Mouse (Mus musculus) heart, adult 8-10 months (tissue): ENCODE measurements around the gene Kdm4b. TPM values are rescaled to one million over a fixed set of nuclear protein-coding genes. Genes with fewer than 3 reads are reported as not detected.

Source experiments
- DNase-seq: peaks from one replicate; pipeline ENCODE4 v3.0.0; 2022; ENCODE audit warnings: low spot score
- total RNA-seq, 4 experiments: library from RNA; stranded (reverse); gene quantifications; 2 replicates each; pipeline ENCODE4 v1.2.4; 2022

Gene Kdm4b
- total RNA-seq, 4 experiments from 2014 or later, result 29.0 to 34.4 (median 32.4) TPM

DNA sequence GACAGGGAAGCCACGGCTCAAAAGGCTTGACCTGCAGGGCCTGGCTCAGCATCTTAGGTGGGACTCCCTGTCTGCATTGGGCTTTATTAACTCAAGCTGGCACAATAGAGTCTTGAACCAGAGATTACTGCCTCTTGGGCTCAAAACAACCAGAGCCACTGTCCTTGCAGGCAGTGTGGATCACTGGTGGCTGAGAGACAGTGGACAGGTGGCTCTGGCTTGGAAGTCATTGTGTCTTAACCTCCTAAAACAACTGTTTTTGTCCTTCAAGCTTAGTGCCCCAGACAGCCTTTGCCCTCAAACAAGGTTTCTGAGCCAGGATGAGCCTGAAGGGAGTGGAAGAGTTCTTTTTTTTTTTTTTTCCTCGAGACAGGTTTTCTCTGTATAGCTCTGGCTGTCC, 19.5 kb downstream of the Kdm4b start:
- DNase-seq, result no peak

DNA sequence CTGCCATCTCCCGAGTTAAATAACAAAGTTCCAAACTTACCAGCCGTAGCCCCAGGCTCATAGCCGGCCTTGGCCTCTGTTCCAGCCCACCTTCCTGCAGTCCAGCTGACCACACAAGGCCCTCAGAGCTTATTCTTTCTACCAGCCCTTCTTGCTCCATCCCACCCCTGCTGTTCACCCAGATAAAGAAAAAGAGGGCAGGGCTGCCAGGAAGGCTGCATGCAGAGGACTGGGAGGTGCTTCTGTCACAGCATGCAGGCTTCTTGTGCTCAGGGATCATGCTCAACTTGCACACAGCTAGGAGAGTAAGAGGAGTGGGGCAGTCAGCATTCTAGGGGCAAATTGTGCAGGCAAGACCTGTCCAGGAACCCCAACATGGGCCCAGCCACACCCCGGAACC, 22.3 kb downstream of the Kdm4b start:
- DNase-seq, result no peak

DNA sequence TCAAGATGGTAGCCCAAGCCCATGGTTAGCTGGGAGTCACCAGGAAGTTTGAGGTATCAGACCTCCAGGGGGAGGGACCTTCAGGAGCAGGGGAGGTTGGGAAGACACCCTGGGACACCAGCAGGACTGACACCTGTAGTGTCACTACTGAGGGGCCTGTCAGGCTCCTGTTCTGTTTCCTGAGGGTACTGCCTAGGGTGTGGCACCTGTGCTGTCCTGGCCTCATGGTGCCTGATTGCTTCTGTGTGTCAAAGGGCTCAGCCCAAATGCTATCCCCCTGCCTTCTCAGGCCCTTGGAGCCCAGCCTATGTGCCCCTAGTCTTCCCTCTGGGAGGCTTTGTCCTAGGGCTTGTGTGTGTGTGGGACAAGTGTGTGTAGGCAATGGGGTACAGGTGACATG, 22.7 kb downstream of the Kdm4b start:
- DNase-seq, result no peak

DNA sequence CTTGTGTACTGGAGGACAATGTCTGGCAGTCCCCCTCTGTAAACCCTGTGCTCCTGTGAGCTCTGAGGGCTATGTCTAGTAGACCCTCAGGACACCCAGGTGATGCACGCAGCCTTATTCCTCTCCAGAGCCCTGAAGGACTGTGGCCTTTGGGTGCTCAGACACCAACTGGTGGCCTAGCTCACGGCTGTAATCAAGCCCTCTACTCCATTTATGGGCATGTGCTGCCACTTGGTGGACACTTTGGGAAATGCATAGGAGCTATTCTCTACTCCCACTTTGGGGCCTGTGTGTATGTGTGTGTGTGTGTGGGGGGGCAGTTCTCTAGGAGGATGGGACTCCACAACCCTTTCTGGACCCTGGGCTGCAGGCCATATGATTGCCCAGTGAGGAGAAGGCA, 24.8 kb downstream of the Kdm4b start:
- DNase-seq, result peak; percentile 80

DNA sequence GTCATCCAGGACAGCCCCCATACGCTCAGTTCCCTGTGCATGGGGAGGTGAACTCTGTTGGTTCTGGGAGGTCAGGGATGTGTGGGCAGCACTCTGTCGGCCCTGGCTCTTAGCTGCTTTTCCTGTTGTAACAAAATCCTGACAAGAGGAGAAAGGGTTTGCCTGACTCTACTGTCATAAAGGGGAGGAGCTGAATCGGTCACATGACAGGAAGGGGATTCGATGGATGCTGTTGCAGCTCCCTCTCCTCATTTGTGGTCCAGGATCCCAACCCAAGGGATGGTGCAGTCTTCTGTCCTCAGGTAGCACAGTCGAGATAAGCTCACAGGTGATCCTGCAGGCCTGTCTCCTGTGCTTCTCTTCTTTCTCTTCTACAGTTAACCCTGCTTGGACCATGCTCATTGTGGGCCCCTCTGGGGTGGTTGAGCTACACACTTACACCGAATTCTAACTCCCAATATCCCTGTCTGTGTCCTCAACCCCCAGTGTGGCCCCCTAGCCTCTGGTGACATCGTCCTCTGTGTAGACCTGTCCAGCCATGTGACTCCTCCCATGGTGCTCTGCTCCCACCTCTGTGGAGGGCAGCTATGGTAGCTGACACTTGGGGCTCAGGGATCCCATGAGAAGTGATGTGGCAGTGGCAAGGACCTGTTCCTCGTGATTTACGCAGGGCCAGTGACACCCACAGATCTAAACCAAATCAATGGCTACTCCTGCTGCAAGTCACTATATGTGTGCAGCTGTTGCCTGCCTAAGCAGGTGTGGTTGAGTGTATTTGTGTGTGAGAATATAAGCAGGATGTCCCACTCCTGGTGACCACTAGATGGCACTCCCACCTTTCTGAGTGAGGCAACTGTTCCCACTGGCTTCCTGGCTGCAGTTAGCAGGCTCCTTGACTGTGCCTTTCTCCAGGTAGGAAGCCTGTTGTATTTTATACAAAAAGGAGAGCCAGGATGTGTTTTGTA, 31.3 kb downstream of the Kdm4b start:
- peak; percentile 65 for DNase-seq

DNA sequence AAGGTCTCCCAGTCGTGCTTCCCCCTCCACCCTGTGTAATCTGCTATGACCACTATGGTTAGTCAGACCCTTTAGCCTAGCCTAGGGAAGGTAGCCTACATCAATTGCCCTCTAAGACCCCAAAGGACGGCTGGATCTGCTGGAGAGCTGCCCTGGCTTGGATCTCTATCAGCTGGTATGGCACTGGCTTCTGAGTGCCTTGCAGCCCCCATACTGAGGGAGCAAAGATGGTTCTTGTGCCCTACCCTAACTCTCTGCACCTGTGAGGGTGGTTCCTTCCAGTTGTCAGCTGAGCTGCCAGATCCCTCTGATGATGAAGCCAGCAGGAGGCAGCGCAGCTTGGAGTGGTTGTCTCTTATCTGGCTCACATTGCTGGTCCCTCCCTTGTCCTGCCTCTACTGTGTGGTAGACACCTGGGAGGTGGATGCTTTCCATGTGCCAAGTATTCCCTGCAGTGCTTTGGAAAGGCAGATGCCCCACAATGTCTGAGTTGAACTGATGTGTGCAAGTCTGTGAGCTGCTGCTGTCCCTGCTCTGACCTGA, 33.4 kb downstream of the Kdm4b start:
- DNase-seq, result no peak

DNA sequence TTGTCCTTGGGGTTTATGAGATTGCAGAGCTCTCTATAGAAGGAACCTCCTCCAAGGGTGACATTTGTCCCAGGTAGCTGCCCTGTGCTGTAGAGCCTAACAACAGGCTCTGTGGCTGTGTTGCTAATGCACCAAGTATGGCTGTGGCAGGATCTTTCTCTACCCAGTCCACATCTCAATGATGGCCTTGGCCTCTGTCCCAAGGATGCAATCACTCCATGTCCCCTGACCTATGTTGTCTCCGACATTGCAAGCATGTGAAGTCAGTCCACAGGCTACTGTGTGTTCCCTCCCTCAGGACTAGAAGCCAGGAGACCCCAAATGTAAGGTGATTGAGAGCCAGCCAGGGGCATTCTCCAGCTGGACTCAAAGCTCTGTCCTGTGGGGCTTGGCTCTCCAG, 34.0 kb downstream of the Kdm4b start:
- no peak for DNase-seq

DNA sequence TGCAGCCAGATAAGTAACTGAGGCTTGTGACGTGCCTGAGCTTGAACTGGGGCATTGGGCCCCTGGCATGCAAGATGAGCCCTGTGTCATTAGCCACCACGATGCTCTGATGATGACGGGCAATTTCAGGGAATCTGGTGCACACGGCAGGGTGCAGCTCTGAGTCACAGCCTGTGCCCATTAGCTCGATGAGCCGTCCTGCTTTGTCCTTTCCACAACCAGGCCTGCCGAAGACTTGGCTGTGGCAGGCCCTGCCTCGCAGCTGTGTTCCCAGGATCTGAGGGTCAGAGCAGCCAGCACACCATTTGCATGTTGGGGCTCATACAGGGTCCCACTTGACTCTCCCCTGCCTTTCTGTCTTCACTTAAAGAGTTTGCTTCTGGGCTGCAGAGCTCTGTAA, 34.6 kb downstream of the Kdm4b start:
- no peak for DNase-seq

DNA sequence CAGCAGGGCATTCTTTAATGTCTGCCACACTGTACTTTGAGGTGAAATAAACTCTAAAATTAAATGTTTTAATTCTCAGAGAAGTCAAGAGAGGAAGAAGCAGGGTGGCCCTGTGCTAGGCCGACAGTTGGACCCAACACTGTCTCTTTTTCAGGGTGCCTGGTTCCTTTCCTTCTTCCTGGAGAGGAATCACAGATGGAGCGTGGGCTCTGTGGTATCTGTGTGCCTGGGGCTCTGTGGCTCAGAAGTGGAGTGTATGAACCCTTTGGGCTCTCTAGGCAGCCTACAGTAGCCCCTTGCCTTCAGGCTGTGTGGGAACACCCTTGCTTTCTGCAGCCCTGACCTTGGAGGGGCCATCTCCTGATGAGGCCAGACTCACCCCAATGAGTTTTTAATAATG, 35.7 kb downstream of the Kdm4b start:
- no peak for DNase-seq

DNA sequence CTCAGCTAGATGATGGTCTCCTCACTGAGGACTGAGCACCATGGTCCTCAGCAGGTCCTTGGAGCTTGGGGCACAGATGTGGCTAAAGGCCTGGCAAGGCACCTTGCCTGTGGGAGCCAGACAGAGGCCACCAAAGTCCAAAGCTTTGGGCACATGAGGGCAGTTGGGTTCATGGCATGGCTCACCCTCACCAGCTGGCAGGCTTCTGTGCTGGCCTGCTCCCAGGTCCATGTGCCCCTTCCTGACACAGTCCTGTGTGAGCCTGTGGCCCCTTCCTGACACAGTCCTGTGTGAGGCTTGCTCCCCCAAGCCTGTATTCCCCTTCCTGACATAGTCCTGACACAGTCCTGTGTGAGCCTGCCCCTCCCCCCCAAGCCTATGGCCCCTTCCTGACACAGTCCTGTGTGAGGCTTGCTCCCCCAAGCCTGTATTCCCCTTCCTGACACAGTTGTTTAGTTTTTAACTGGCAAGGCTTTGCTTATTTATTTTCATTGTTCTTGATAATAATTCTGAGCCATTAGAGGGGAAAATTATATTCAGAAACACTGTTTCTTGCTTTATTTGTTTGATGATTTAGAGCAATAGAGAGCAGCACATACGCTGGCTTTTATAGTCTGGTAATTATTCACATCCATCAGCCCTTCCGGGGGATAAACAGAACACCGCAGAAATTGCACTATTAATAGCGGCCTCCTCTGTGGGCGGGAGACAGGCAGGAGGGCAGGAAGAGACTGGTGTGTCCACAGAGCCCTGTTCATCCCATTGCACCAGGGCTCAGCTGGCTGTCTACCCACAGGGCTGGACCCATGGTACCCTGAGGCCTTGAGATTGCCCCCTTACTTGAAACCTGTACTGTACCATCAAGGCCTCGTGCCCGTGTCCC, 40.2 kb downstream of the Kdm4b start:
- DNase-seq, result no peak

DNA sequence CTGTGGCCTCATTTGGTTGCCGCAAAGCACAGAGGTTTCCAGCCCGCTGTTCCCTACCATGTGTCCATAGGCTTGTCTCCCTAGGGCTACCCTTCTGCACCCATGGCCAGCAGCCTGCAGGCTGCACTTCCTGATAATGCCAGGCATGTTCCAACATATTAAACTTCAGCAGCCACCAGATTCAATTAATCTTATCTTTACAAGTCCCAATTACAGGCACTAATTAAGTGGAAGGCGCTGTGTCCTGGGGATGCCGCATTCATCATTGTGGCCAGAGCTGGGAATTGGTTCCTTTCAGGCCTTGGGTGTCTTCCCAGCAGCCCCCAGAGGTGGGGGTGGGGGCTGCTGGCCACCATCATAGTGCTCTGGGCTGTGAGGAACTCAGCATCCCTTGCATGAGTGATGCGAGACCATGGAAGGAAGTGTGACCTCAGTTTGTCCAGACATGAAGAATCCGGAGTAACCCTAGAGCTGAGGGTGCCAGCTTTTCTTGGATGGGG, 42.5 kb downstream of the Kdm4b start:
- no peak for DNase-seq

DNA sequence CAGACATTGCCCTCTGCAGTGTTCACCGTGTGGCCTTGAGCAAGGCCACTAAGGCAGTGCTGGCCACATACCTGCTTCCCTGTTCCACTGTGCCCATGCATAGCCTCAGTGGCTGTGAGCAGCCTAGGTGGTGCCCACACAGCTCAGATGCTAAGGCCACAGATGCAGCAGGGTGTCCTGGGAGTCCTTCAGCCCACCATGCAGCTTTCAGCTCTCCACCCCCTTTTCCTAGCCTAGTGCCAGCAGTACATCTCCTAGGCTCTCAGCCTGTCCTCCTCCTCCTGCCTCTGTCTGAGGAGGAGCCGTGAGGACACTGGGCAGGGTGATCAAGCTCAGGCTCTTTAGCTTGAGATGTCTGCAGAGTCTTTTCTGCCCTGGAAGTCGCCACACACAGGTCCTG, 44.2 kb downstream of the Kdm4b start:
- DNase-seq, result no peak

DNA sequence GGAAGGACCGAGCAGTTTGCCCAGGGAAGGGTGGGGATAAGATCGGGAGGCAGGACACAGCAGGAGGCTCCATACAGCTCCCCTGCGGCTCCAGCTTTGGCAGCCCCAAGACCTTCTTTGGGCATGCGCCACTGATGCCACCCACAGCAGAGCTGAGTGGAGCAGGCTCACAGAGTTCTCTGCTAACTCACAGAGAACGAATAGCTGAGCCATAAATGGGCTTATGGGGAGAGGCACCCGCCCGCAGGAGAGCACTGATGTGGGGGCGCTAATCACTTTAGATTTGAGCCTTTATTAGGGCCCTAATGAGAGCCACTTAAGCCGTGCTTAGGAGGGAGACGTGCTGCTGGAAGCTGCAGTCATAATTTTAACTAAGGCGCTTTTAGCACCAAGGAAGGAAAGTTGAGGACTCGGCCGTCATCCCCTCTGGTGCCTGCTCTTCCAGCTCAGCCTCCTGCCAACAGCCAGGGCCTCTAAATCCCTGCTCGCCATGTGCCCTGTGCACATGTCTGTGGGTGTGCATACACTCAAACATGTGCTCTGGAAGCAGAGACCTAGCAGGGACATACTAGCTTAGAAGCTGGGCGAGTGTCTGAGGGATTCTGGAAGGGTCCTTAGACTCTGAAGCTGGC, 45.3 kb downstream of the Kdm4b start:
- no peak for DNase-seq

DNA sequence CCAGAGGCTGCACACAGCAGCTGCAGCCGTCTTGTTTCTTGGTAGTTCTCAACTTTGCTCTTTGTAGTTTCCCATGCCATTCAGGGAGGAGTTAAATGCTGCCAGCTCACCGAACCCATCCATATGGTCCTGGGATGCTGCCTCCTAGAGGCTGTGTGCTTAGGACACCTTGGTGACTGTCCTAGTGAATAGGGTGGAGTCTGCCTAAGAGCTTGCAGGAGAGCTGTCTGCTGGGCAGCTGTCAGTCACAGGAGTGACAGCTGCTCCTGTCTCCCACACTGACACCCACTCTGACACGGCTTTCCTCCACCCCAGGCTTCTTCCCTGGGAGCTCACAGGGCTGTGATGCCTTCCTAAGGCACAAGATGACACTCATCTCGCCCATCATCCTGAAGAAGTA, 46.2 kb downstream of the Kdm4b start:
- DNase-seq, result no peak

DNA sequence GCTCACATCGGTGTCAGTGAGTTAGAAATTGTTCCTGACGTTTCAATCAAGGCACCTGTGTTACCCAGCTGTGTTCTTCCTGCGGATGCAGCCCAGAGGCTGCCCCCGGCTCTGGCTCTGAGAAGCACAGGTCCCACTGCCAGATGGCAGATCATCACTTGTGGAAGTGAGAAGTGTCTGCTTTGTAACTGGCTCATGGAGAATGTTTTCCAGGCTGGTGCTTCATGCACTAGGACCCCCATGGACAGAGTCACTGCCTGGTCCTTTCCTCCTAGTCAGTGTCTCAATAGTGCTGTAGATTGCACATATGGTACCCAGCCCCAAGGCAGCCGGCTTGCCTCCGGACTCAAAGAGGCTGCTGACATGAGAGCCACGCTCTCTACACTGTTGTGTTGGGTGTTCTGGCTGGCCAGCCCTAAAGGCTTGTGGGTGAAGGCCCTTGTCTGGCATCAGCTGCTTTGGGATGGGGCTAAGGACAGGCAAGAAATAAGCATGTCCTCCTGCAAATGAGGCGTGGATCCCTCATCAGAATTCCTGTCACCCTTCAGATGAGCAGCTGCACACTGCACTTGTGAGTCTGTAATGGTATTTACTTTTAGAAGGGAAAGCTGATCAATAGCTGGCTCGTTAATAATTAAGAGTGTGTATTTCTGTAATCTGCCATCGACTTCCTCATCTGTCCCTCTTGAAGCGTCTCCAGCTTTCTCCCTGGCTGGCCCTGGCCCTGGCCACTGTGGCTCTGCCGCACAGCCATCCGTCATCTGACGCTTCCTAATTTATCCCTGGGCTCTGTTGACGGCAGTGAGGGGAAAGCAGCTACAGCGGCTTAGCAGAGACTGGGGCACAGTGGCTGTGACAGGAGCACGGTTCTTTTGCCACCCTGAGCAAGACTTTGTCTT, 47.5 kb downstream of the Kdm4b start:
- DNase-seq, result peak; percentile 36

DNA sequence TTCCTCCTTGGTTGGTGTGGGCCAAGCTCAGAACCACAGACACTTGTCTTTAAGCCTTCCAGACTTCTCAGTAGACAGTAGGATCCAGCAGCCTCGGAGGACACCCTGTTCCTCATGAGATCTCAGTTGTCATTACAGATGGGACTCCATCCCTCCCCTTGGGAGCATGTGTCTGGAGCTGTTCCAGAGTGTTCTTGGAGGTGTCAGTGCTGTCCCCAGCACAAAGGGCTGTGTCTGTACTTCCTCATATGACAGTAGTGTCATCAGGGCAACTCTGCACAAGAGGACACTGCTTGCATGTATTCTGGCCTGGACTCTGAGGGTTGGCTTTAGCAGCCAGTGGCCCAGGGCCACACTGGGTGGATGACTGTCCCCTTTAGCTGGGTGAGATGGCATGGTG, 49.0 kb downstream of the Kdm4b start:
- DNase-seq, result peak; percentile 19

DNA sequence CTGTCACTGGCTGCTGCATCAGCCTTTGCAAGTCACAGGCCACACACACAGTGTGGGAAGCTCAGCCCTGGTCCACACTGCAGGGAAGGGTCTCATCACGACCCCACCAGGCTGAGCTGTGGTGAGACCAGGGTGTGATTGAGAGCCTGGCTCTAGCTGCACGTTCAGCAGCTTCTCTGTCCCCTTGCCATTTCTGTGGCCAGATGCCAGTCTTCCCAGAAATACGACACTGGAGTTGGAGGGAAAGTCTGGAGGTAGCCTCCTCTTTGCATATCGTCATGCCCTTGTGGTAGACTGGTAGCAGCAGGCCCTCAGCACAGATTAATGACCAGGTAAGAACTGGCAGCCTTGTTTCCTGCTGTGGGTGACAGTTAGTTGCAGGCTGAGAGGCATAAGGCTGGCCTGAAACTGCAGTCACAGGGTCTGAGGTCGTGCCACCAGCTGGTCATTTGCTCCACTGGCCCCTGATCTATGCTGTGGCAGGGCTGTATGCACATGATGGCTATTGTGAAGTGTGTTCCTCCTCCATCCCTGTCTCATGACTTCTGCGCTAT, 53.5 kb downstream of the Kdm4b start:
- DNase-seq, result no peak

DNA sequence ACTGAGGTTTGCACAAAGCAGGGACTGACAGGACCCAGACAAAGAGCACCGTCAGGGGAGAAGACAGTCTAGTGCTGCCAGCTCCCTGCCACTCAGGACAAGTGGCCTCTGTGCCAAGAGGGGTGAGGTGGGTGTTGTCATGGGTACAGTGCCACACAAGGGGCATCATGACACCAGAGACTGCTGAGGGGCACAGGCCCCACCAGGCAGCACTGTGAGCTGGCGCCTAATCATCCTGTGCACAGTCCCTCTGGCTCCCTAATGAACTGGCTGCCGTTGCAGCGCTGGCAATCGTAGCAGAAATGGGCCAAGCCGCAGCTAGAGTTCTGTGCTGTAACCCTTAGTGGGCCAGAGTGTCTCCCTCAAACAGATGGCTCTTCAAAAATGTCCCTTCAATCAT, 54.4 kb downstream of the Kdm4b start:
- no peak for DNase-seq

DNA sequence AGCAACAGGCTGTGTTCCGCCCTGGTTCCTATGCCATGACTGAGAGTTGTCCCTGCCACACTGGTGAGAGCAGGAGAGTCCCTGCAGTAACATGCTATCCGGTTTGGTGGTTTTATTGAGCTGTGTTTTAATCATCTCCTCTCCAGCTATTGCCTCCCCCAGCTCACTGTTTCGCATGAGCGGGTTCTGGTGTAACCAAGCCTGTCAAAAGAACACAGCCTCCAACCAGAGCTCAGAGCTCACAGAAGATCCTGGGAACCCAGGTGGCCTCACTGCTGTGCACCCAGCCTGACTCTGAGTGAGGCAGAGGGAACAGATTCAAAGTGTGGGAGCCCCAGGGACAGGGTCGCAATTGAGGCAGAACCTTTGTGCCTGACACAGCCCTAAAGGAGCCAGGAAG, 55.3 kb downstream of the Kdm4b start:
- DNase-seq, result no peak

DNA sequence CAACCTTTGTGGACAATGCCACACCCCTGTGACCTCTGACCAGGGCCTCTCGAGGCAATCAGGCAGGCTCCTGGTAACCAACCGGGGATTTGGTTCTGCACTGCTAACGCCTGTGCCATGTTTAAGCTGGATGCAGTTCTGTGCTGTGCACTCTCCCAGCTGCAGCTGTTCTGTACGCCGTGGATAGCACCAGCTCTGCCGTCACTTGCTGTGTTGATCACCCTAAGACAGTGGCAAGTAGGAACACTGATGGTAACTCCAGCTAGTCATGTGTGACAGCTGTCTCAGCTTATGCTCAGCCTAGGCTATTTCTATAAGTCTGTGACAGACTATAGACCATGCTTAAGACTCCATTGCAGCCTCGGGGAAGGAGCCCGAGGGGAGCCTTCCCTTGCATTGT, 57.1 kb downstream of the Kdm4b start:
- no peak for DNase-seq
